Mouse (Mus musculus) G1E (cell line): Measurements from ENCODE around the gene N4bp1.

Experiments
- CTCF ChIP-seq: IDR thresholded peaks from 2 replicates; pipeline ENCODE4 v1.5.1; 2012; ENCODE audit warnings: low read depth, low read length, inconsistent platforms, mixed read lengths
- GATA1 ChIP-seq: IDR thresholded peaks from 2 replicates; pipeline ENCODE4 v1.6.1; 2012; ENCODE audit warnings: borderline replicate concordance, low read length, inconsistent platforms, mixed read lengths
- POLR2AphosphoS5 ChIP-seq: IDR thresholded peaks from 2 replicates; pipeline ENCODE4 v1.6.1; 2012; ENCODE audit warnings: low read depth, low read length, inconsistent platforms; ENCODE audit not compliant: insufficient replicate concordance
- TAL1 ChIP-seq: conservative IDR thresholded peaks from 2 replicates; pipeline ENCODE4 v1.6.1; 2012; ENCODE audit warnings: low read depth, low read length, inconsistent platforms, mixed read lengths

GRCm38 (mm10) chr8:86870771-86871170 is 14.3 kb downstream of the N4bp1 start:
- no peak for TF ChIP-seq CTCF
- no peak for TF ChIP-seq POLR2AphosphoS5
- TF ChIP-seq GATA1, result no peak
- TF ChIP-seq TAL1, result no peak
